Mouse (Mus musculus) thymus, adult 2 months (tissue): ENCODE measurements around the gene Acot1. TPM values are rescaled to one million over a fixed set of nuclear protein-coding genes. Genes with fewer than 3 reads are reported as not detected.
A peak's percentile ranks its signal among the peaks of the same experiment; 100 is the strongest.
"Not testable (repeated sequence)": the region's sequence is repeated elsewhere in the genome, so short reads cannot be mapped to it uniquely, and the experiment has no call there.

Source experiments
- DNase-seq: peaks from one replicate; pipeline ENCODE4 v3.0.0; 2021
- H3K27ac ChIP-seq: fragments of 200-500 bp; 2 replicates; pipeline ENCODE4 v1.5.1; 2012; ENCODE audit warnings: low read length, control low read depth; ENCODE audit not compliant: control insufficient read depth, insufficient read depth
- H3K27me3 ChIP-seq: fragments of 200-500 bp; 2 replicates; pipeline ENCODE4 v1.6.1; 2012; ENCODE audit warnings: mild to moderate bottlenecking, low read length, moderate library complexity, mixed read lengths; ENCODE audit not compliant: control insufficient read depth, insufficient read depth
- H3K36me3 ChIP-seq: fragments of 200-500 bp; 2 replicates; pipeline ENCODE4 v1.6.1; 2012; ENCODE audit warnings: mild to moderate bottlenecking, low read length, moderate library complexity; ENCODE audit not compliant: control insufficient read depth, insufficient read depth
- H3K4me1 ChIP-seq: fragments of 200-500 bp; replicated peaks from 2 replicates; pipeline ENCODE4 v1.6.1; 2012; ENCODE audit warnings: low read length; ENCODE audit not compliant: control insufficient read depth, insufficient read depth
- H3K4me3 ChIP-seq: fragments of 200-500 bp; 2 replicates; pipeline ENCODE4 v1.5.1; 2012; ENCODE audit warnings: mild to moderate bottlenecking, low read length, control low read depth, moderate library complexity; ENCODE audit not compliant: control insufficient read depth, insufficient read depth
- CTCF ChIP-seq: fragments of 200-500 bp; IDR thresholded peaks from 2 replicates; pipeline ENCODE4 v1.5.1; 2012; ENCODE audit warnings: mild to moderate bottlenecking, control low read depth, low read length, moderate library complexity, borderline replicate concordance; ENCODE audit not compliant: control insufficient read depth, poor library complexity, insufficient read depth; ENCODE audit errors: extremely low read depth
- POLR2A ChIP-seq: fragments of 200-500 bp; IDR thresholded peaks from 2 replicates; pipeline ENCODE4 v1.6.1; 2012; ENCODE audit warnings: mild to moderate bottlenecking, low read length, control low read depth, moderate library complexity; ENCODE audit not compliant: control insufficient read depth, poor library complexity, insufficient read depth; ENCODE audit errors: extremely low read depth
- WGBS: fragments of 180-500 bp; shearing (Covaris S2); methylation state at CpG from one replicate; pipeline ENCODE4 v1.1.7; 2018; 5-methylcytosine and 5-hydroxymethylcytosine counted together
- polyA plus RNA-seq: library from polyadenylated mRNA; depleted of rRNA; stranded (reverse); fragments of >200 nt; gene quantifications from 2 replicates; pipeline ENCODE4 v1.2.3, GENCODE M21; 2012

The Acot1 gene
- polyA plus RNA-seq, 1 experiment = 3.6 TPM

DNA sequence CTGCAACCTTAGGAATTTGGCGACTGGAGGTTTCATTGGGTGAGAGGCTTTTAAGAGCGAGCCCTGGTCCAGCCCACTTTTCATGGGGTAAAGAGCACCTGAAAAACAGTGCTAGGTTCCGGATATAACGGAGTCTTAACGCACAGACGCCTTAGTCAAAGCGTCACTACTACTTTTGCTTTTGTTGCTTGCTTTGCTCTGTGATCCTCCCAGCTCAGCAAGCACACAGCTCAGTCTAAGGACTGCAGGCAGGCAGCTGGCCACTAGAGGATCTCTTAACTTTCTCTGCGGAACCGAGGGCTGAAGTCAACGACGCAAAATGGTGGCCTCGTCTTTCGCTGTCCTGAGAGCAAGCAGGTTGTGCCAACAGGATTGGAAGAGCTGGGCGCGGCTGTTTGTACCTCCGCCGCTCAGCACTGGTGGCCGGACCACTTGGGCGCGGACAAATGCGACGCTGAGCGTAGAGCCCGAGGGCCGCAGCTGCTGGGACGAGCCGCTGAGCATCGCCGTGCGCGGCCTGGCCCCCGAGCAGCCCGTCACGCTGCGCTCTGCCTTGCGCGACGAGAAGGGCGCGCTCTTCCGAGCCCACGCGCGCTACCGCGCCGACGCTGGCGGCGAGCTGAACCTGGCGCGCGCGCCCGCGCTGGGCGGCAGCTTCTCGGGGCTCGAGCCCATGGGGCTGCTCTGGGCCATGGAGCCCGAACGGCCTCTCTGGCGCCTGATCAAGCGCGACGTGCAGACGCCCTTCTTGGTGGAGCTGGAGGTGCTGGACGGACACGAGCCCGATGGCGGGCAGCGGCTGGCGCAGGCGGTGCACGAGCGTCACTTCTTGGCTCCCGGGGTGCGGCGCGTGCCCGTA lies 21.5 kb upstream of the Acot1 start, which contains the start of gene Acot2:
TSS of gene Acot2 (plus strand) at position 279 of the 859 bp plus-strand sequence.
- H3K27me3 ChIP-seq = no peaks in the 10 kb centered on the region
- no peaks in the 10 kb centered on the region; the same call in 1 of the 2 replicates for H3K4me1 ChIP-seq
- TF ChIP-seq POLR2A (peak; percentile 36; the same call in 1 of the 2 replicates), CTCF (peak; percentile 37; the same call in 1 of the 2 replicates)
- H3K36me3 ChIP-seq = no peaks in the 10 kb centered on the region
- peak within 1 kb of the TSS; percentile 75 for H3K4me3 ChIP-seq
- peak within 1 kb of the TSS; percentile 90 for H3K27ac ChIP-seq
- peak; percentile 75 for DNase-seq
- WGBS = under 1% methylated on average over 80 of the region's 80 CpGs

DNA sequence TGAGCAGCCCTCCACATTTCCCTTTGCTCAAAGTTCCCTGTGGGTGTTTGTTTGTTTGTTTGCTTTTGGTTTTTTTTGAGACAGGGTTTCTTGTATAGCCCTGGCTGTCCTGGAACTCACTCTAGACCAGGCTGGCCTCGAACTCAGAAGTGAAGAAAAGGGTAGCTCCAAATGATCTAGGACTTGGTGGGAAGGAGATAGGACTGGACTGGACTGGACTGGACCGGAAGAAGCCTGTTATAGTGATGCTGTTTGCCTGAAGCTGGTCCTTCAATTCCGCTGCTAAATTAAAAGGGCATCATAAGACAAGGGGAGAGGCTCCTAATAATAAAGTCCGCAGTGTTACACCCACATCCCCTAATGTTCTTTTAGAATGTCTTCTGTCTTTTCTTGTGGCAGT lies 20.8 kb upstream of the Acot1 start:
- DNase-seq = no peak
- no peaks in the 10 kb centered on the region; the same call in 1 of the 2 replicates for H3K4me1 ChIP-seq
- no peak overlapping the region for H3K27ac ChIP-seq
- peak overlapping the region; percentile 75 for H3K4me3 ChIP-seq
- WGBS = 59% methylated on average over 4 of the region's 4 CpGs
- no peak for TF ChIP-seq POLR2A
- no peak for TF ChIP-seq CTCF
- H3K27me3 ChIP-seq = no peaks in the 10 kb centered on the region
- no peaks in the 10 kb centered on the region for H3K36me3 ChIP-seq

DNA sequence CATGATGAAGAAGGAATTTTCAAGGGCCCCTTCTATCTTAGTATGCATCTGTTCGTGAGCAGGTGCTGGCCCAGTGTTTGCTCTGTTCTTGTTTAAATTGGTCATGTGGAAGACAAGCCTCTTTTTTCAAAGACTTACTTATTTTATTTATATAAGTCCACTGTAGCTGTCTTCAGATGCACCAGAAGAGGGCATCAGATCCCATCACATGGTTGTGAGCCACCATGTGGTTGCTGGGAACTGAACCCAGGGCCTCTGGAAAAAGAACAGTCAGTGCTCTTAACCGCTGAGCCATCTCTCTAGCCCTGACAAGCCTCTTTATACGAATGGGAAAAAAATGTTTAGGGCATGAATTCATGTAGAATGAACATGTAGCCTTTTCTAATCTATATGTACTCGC lies 19.9 kb upstream of the Acot1 start:
- no peak overlapping the region for H3K4me3 ChIP-seq
- H3K4me1 ChIP-seq = no peaks in the 10 kb centered on the region; the same call in 1 of the 2 replicates
- H3K27me3 ChIP-seq = no peaks in the 10 kb centered on the region
- DNase-seq = no peak
- 98% methylated on average over 4 of the region's 4 CpGs for WGBS
- H3K36me3 ChIP-seq = no peaks in the 10 kb centered on the region
- no peak overlapping the region for H3K27ac ChIP-seq
- TF ChIP-seq CTCF (no peak), POLR2A (no peak)

DNA sequence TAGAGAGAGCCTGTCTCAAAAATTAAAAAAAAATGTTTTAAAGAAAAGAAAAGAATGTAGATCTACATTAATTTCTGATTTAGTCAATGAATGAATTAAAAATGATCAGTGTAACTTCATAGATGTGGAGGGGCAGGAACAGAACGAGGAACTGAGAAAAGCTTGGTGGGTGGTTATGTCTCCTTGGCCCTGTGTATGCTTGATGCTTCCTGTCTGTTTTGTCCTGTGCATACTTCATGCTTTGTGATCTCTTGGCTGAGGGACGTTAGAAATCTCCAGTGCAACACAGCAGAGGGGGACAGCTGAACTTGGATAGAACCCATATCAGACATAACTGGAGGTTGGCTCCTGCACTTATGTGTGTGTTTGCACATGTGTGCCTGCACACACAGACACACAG lies 12.1 kb upstream of the Acot1 start:
- H3K4me1 ChIP-seq = no peaks in the 10 kb centered on the region
- DNase-seq = no peak
- no peaks in the 10 kb centered on the region for H3K27me3 ChIP-seq
- no peaks in the 10 kb centered on the region for H3K36me3 ChIP-seq
- no peak overlapping the region for H3K4me3 ChIP-seq
- TF ChIP-seq POLR2A = no peak
- no peak for TF ChIP-seq CTCF
- 41% methylated on average over 2 of the region's 2 CpGs for WGBS
- no peak overlapping the region for H3K27ac ChIP-seq

DNA sequence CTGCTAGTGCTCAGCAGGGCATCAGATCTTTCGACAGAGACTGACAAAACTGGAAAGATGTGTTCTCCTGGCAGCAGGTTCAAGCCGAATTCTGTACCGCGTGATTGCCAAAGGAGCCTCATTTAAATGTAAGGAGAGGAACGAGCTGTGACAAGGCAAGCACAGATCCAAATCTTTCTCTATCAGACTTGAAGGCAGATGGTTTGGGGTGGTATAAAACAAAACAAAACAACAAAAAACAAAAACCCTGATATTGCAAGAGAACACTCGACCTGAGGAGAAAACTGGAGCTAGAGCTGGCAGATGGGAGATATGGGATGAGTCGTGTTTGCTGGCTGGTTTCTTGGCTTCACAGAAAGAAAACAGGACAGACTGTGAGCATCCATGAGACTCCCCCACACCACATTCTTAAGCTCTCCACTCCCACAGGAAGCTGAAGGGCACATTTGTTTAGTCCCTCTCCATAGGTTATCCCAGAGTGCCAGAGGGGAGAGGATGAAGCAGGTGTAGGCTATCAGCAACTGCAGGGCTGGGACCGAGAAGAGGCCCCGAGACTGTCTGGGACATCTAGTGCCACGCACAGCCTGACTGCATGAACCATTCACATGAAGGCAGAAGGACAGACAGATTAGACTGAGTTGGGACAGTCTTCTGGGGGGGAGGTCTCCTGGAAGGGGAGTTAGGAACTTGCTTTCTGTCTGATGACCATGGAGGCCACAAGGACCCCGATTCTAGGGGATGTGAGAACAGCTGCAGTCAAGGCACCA lies 10.8 kb upstream of the Acot1 start:
- Histone ChIP-seq H3K27me3 (no peaks in the 10 kb centered on the region), H3K36me3 (no peaks in the 10 kb centered on the region), H3K4me1 (no peaks in the 10 kb centered on the region), H3K4me3 (no peak overlapping the region), H3K27ac (no peak overlapping the region)
- DNase-seq = no peak
- 86% methylated on average over 11 of the region's 11 CpGs for WGBS
- TF ChIP-seq POLR2A (no peak), CTCF (no peak)

DNA sequence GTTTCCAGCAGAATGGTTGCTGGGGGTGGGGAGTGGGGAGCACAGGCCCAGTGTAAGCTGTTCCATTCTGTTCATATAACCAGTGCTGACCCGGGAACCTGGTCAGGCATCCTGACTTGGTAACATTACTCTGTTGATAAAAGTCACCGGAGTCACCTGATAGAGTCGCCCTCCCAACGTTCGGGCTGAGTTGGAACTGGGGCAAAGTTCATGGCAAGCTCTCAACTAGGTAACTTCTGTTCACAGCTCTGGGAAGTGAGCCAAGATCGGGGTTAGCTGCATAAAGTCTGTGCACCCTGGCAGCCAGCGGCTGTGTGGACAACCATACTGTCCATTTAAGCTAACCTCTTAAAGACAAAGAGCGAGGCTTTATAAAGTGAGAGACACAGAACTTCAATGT lies 10.1 kb upstream of the Acot1 start:
- 33% methylated on average over 8 of the region's 8 CpGs for WGBS
- not testable (repeated sequence) for DNase-seq, H3K4me1 ChIP-seq, H3K27me3 ChIP-seq, H3K36me3 ChIP-seq, H3K4me3 ChIP-seq, H3K27ac ChIP-seq

DNA sequence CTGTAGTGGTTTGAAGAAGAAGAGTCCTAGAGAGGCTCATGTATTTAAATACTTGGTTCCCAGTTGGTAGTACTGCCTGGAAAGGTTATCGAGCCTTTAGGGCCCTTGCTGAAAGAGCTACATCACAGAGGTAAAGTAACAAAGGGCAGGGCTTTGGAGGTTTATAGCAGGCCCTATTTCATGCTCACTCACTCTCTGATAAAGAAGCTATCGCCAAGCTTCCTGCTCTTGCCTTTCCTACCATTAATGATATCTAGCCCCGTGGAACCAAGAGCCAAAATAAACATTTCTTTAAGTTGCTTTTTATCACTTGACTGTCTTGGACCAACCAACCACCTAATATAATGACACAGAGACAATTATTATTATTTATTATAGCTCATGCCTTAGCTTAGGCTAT lies 8.9 kb upstream of the Acot1 start:
- WGBS = 88% methylated on average over 3 of the region's 3 CpGs

More for the DNA sequence above, 8.9 kb upstream of the Acot1 start:
- Histone ChIP-seq H3K27ac (no peak overlapping the region), H3K36me3 (no peaks in the 10 kb centered on the region), H3K4me1 (no peaks in the 10 kb centered on the region), H3K4me3 (no peak overlapping the region), H3K27me3 (no peaks in the 10 kb centered on the region)
- no peak for DNase-seq
- TF ChIP-seq POLR2A (no peak), CTCF (no peak)
